Mouse (Mus musculus): ENCODE measurements around the gene Uckl1. TPM values are rescaled to one million over a fixed set of nuclear protein-coding genes. Genes with fewer than 3 reads are reported as not detected.

The Uckl1 gene
- total and polyA plus RNA-seq, 2 experiments from 2014 or later = 36.5 to 49.9 TPM

- TF ChIP-seq CTCF (IDR thresholded peaks at IDR 0.05; ENCODE audit: low read depth) = no peak
- no peak for ATAC-seq
- Histone ChIP-seq H3K27ac (no peak overlapping the region), H3K27me3 (ENCODE audit: insufficient read depth, low read length) (no peaks in the 10 kb centered on the region), H3K4me2 (ENCODE audit: low read depth, low read length) (no peak overlapping the region), H3K36me3 (ENCODE audit: insufficient read depth, low read length) (peaks cover 6% of the 10 kb centered on the region), H3K4me3 (ENCODE audit: low read length) (no peak overlapping the region), H3K4me1 (ENCODE audit: insufficient read depth, low read length) (peaks cover 8% of the 10 kb centered on the region), H3K9me3 (ENCODE audit: low read length) (no peaks in the 10 kb centered on the region), H3K9ac (replicated peaks; ENCODE audit: low read length) (no peak overlapping the region)
- DNase-seq (ENCODE audit: low spot score) = no peak
- WGBS = 100% methylated on average over 1 of the region's 1 CpGs
These were observed 5.0 kb downstream of the Uckl1 start for GRCm38 (mm10) chr2:181579681-181580080.

DNA sequence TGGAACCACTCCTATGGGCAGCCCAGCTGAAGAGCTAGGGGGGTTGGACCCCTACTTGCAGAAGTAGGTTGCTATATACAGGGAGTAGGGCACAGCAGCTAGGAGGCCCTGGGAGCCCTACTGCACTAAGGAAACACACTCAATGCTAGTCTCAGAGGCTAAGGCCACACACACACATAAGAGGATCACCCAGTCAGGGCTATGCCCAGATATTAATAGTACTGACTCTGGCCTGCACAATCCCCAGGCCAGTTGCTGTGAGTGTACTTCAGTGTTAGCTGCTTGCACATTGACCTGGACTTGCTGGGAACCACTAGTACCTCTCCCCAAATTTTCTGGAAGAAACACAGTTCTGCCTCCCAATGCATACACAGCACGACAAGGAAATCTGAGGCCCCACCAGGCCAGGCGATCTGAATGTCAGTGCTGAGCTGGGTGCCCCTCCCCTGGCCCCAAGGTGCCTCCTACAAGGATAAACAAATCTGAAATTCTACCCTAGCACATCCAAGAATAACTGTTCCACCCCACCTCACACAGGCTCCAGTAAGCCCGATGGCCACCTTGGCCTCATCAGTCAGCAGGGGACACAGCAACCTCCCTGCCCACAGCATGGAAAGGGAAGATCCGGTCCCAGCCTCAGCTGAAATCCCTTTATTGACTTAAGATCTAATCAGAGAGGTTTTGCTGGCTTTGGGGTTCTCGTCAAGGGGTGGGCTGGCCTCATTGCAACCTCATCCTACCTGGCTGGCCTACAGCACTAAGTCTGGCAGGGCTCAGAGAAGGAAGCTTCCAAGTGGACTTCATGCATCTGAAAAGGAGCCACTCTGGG, 5.7 kb downstream of the Uckl1 start:
- no peaks in the 10 kb centered on the region for H3K27me3 ChIP-seq (ENCODE audit: insufficient read depth, low read length)
- DNase-seq (ENCODE audit: low spot score) = no peak
- H3K36me3 ChIP-seq (ENCODE audit: insufficient read depth, low read length) = peaks cover 5% of the 10 kb centered on the region; the same call in 1 of the 2 replicates
- peaks cover 8% of the 10 kb centered on the region for H3K4me1 ChIP-seq (ENCODE audit: insufficient read depth, low read length)
- no peak overlapping the region for H3K27ac ChIP-seq
- H3K9ac ChIP-seq (replicated peaks; ENCODE audit: low read length) = no peak overlapping the region; the same call in 1 of the 2 replicates
- no peaks in the 10 kb centered on the region for H3K9me3 ChIP-seq (ENCODE audit: low read length)
- 82% methylated on average over 5 of the region's 5 CpGs for WGBS
- no peak overlapping the region for H3K4me2 ChIP-seq (ENCODE audit: low read depth, low read length)
- no peak for ATAC-seq
- TF ChIP-seq CTCF (IDR thresholded peaks at IDR 0.05; ENCODE audit: low read depth) = no peak
- no peak overlapping the region for H3K4me3 ChIP-seq (ENCODE audit: low read length)

- peaks cover 8% of the 10 kb centered on the region for H3K4me1 ChIP-seq (ENCODE audit: insufficient read depth, low read length)
- H3K27me3 ChIP-seq (ENCODE audit: insufficient read depth, low read length) = no peaks in the 10 kb centered on the region
- H3K4me3 ChIP-seq (ENCODE audit: low read length) = no peak overlapping the region
- ATAC-seq (no peak), DNase-seq (ENCODE audit: low spot score) (no peak)
- no peaks in the 10 kb centered on the region for H3K9me3 ChIP-seq (ENCODE audit: low read length)
- no peak overlapping the region for H3K27ac ChIP-seq
- no peak for TF ChIP-seq CTCF (IDR thresholded peaks at IDR 0.05; ENCODE audit: low read depth)
- peaks cover 7% of the 10 kb centered on the region; the same call in 1 of the 2 replicates for H3K36me3 ChIP-seq (ENCODE audit: insufficient read depth, low read length)
- H3K9ac ChIP-seq (replicated peaks; ENCODE audit: low read length) = no peak overlapping the region
- H3K4me2 ChIP-seq (ENCODE audit: low read depth, low read length) = no peak overlapping the region
- whole genome bisulfite sequencing = 70% methylated on average over 7 of the region's 7 CpGs
These were observed 6.6 kb downstream of the Uckl1 start for GRCm38 (mm10) chr2:181577981-181578581.

DNA sequence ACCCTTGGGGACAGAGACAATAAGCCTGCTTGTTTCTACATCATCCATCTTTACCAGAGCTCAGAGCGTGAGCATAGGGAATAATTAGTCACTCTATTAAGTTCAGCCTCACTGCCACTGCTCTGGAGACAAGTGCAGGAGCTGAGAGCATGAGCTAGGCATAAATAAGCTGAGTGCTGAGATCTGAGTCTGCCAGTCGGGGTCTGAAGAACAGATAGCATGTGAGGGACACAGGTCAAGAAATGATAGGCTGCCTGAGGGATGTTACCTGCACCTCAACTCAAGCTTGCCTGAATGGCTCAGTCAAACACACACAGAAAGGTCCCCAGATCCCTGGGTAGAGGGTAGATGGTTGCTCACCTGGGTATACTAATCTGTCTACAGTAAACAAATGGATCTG, 7.6 kb downstream of the Uckl1 start:
- DNase-seq (ENCODE audit: low spot score) (no peak), ATAC-seq (no peak)
- WGBS = 50% methylated on average over 2 of the region's 2 CpGs
- Histone ChIP-seq H3K4me3 (ENCODE audit: low read length) (no peak overlapping the region), H3K27ac (no peak overlapping the region), H3K9me3 (ENCODE audit: low read length) (no peaks in the 10 kb centered on the region), H3K9ac (replicated peaks; ENCODE audit: low read length) (no peak overlapping the region), H3K4me2 (ENCODE audit: low read depth, low read length) (no peak overlapping the region), H3K36me3 (ENCODE audit: insufficient read depth, low read length) (peaks cover 7% of the 10 kb centered on the region; the same call in 1 of the 2 replicates), H3K4me1 (ENCODE audit: insufficient read depth, low read length) (peaks cover 8% of the 10 kb centered on the region), H3K27me3 (ENCODE audit: insufficient read depth, low read length) (no peaks in the 10 kb centered on the region)
- TF ChIP-seq CTCF (IDR thresholded peaks at IDR 0.05; ENCODE audit: low read depth) = no peak

DNA sequence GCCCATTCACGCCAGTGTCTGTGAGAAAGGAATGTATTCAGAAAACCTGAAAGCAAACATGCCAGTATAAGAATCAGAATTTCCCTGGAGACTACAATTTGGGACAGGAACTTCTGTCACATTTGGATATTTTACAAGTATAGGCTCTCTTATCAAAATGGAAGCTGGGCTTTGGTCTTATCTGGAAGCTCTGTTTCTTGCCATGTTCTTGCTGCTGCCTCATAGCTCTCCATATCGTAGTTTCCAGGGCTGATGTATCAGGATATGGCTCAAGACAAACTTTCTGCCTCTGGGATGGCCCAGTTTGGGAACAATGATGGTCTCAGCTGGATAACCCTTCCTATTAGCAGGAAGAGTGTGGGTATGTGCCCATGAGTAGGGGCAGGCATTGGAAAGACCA, 8.1 kb downstream of the Uckl1 start:
- WGBS = 87% methylated on average over 2 of the region's 2 CpGs
- Histone ChIP-seq H3K27ac (no peak overlapping the region), H3K27me3 (ENCODE audit: insufficient read depth, low read length) (no peaks in the 10 kb centered on the region), H3K9me3 (ENCODE audit: low read length) (no peaks in the 10 kb centered on the region), H3K36me3 (ENCODE audit: insufficient read depth, low read length) (peaks cover 7% of the 10 kb centered on the region; the same call in 1 of the 2 replicates), H3K4me1 (ENCODE audit: insufficient read depth, low read length) (peaks cover 8% of the 10 kb centered on the region), H3K4me2 (ENCODE audit: low read depth, low read length) (no peak overlapping the region), H3K9ac (replicated peaks; ENCODE audit: low read length) (no peak overlapping the region), H3K4me3 (ENCODE audit: low read length) (no peak overlapping the region)
- DNase-seq (ENCODE audit: low spot score) = no peak
- ATAC-seq = no peak
- TF ChIP-seq CTCF (IDR thresholded peaks at IDR 0.05; ENCODE audit: low read depth) = no peak

DNA sequence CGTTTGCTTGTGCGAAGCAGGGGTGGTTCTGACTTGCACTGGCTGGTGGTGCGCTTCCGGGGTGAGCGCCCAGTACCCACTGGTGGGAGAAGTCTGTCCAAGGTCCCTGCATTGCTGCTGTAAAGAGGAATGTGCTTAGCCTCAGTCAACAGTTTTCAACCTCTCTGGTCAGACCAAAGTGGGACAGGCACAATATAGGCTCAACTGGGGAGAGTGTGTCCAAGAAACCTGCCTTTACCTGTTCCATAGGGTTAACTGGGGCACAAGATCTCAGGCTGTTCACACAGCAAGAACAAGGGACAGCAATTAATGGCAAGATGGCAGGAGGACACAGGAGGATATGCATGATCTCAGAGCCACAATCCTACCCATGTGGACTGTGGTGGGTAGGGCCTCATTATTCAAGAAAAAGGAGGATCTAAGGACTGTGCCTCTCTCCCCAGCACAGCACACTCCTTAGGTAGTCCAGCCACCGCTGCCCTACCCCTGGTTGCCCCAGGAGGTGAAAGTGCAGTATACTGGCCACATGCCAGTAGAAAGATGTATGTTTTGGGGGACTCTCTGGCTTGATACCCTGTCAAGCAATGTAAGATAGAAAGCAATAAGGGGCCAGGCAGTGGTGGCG, 9.7 kb downstream of the Uckl1 start:
- no peaks in the 10 kb centered on the region for H3K9me3 ChIP-seq (ENCODE audit: low read length)
- WGBS = 93% methylated on average over 7 of the region's 7 CpGs
- H3K9ac ChIP-seq (replicated peaks; ENCODE audit: low read length) = no peak overlapping the region
- no peak overlapping the region for H3K4me2 ChIP-seq (ENCODE audit: low read depth, low read length)
- H3K27ac ChIP-seq = no peak overlapping the region
- DNase-seq (ENCODE audit: low spot score) = no peak
- peaks cover 3% of the 10 kb centered on the region; the same call in 1 of the 2 replicates for H3K4me1 ChIP-seq (ENCODE audit: insufficient read depth, low read length)
- TF ChIP-seq CTCF (IDR thresholded peaks at IDR 0.05; ENCODE audit: low read depth) = no peak
- no peak for ATAC-seq
- H3K36me3 ChIP-seq (ENCODE audit: insufficient read depth, low read length) = peaks cover 7% of the 10 kb centered on the region; the same call in 1 of the 2 replicates
- H3K4me3 ChIP-seq (ENCODE audit: low read length) = no peak overlapping the region
- no peaks in the 10 kb centered on the region for H3K27me3 ChIP-seq (ENCODE audit: insufficient read depth, low read length)

Measured in hindbrain, postnatal 0 days (tissue).